Mouse (Mus musculus) cerebellum, adult 2 months (tissue): Measurements from ENCODE around the gene Pgap1. TPM values are rescaled to one million over a fixed set of nuclear protein-coding genes. Genes with fewer than 3 reads are reported as not detected.

Experiments used
- DNase-seq, 2 experiments: peaks; one replicate each; pipeline ENCODE4 v3.0.0; 2021
- H3K27ac ChIP-seq: fragments of 200-500 bp; 2 replicates; pipeline ENCODE4 v1.5.1; 2012; ENCODE audit warnings: low read length, control low read depth, inconsistent platforms; ENCODE audit not compliant: insufficient read depth
- H3K27me3 ChIP-seq: fragments of 200-500 bp; 2 replicates; pipeline ENCODE4 v1.6.1; 2012; ENCODE audit warnings: inconsistent platforms, mild to moderate bottlenecking, low read length, moderate library complexity; ENCODE audit not compliant: control insufficient read depth, insufficient read depth
- H3K4me1 ChIP-seq: fragments of 200-500 bp; 2 replicates; pipeline ENCODE4 v1.6.1; 2011; ENCODE audit warnings: low read length; ENCODE audit not compliant: control insufficient read depth, insufficient read depth
- H3K4me3 ChIP-seq: fragments of 200-500 bp; replicated peaks from 2 replicates; pipeline ENCODE3; 2011; ENCODE audit warnings: mild to moderate bottlenecking, low read depth, low read length, control low read depth; ENCODE audit not compliant: insufficient read depth
- CTCF ChIP-seq: fragments of 200-500 bp; IDR thresholded peaks from 2 replicates; pipeline ENCODE4 v1.5.1; 2011; ENCODE audit warnings: low read depth, mild to moderate bottlenecking, control low read depth, low read length, moderate library complexity, borderline replicate concordance; ENCODE audit not compliant: insufficient read depth
- POLR2A ChIP-seq: fragments of 200-500 bp; IDR thresholded peaks from 2 replicates; pipeline ENCODE4 v1.6.1; 2011; ENCODE audit warnings: low read length, control low read depth, borderline replicate concordance; ENCODE audit not compliant: insufficient read depth
- WGBS: fragments of 180-500 bp; shearing (Covaris S2); methylation state at CpG from one replicate; pipeline ENCODE4 v1.1.7; 2018; 5-methylcytosine and 5-hydroxymethylcytosine counted together
- polyA plus RNA-seq: library from polyadenylated mRNA; depleted of rRNA; stranded (reverse); fragments of >200 nt; gene quantifications from 2 replicates; pipeline ENCODE4 v1.2.3, GENCODE M21; 2012

Gene Pgap1
- polyA plus RNA-seq, 1 experiment = 6.7 TPM

DNA sequence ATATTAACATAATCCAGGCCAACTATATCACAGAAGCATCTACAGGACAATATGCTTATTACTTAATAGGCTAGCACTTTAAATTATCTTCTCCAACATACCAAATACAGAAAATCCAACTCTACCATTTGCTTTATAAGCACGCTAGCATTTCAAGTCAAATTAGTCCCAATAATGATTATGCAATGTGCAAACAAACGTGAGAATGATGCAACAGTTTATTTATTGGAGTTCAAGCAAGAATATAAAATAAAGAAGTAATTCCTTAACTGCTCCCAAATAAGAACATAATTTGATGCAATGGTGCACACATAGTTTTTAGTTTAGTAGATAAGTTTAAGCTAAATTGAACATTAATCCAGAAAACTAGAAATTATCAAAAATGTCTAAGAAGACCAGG lies 4.9 kb downstream of the Pgap1 start:
- Histone ChIP-seq H3K4me1 (no peaks in the 10 kb centered on the region), H3K4me3 (no peak overlapping the region), H3K27ac (no peak overlapping the region), H3K27me3 (no peaks in the 10 kb centered on the region; the same call in 1 of the 2 replicates)
- 95% methylated on average over 2 of the region's 2 CpGs for WGBS
- TF ChIP-seq POLR2A (no peak), CTCF (no peak)
- no peak for DNase-seq

DNA sequence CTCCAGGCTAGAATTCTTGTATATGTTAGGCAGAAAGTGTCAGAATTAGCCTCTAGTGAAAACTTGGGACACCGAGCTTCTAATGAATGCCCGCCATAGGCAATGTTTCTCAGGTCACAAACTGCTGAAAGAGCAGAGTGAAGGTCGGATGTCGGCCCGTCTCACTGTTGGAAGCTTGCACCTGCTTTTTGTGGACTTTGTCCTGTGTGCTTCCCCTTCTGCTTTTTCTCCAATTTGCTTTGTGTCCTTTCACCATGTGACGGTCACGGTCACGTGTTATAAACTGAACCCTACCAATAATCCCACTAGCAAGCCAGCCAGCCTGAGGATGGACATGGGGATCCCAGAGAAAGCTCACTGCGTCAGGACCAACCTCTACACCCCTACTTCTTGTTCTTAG lies 12.3 kb downstream of the Pgap1 start:
- no peaks in the 10 kb centered on the region for H3K4me1 ChIP-seq
- WGBS = 93% methylated on average over 9 of the region's 9 CpGs

DNA sequence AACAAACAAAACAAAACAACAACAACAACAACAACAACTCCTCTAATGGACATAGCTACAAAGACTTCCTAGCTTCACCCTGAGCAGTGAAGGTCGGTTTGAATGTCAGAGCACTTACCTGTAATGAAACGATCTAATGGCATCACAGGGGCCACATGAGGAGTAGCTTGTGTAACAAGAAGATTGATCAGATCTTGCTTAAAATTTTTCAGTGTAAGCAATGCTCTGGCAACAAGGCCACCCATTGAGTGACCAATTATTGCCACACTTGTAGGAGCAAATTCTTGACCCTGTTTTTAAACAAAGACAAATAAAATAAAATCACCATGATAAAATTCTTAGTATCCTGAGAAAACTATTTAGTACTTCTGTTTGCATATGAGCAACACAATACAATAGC lies 14.6 kb downstream of the Pgap1 start:
- 94% methylated on average over 2 of the region's 2 CpGs for WGBS
- no peaks in the 10 kb centered on the region for H3K4me1 ChIP-seq
- DNase-seq = no peak
- H3K4me3 ChIP-seq = no peak overlapping the region
- TF ChIP-seq CTCF = no peak
- no peak for TF ChIP-seq POLR2A
- no peaks in the 10 kb centered on the region for H3K27me3 ChIP-seq
- no peak overlapping the region for H3K27ac ChIP-seq

More for the DNA sequence above, 12.3 kb downstream of the Pgap1 start:
- no peak overlapping the region for H3K4me3 ChIP-seq
- no peak for TF ChIP-seq POLR2A
- no peak for TF ChIP-seq CTCF
- H3K27me3 ChIP-seq = no peaks in the 10 kb centered on the region; the same call in 1 of the 2 replicates
- no peak overlapping the region for H3K27ac ChIP-seq
- DNase-seq = no peak

DNA sequence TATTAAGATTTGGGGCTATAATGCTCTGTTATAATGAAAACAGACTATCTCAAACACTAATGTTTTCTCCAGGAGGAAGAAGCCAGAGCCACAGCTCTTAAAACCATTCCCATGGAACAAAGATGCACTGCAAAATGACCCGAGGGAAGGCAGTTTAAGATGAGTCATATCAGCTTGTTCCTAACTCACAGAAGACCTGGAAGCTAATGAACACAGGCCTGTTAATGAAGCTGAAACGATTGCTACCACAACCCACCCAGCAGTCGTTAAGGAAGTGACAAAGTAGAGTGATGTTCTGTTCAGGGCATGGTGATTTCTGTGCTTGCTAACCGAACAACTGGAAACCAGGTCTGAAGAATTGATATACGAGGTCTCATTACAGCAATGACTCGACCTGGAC lies 26.3 kb downstream of the Pgap1 start:
- no peaks in the 10 kb centered on the region for H3K27me3 ChIP-seq
- WGBS = 86% methylated on average over 6 of the region's 6 CpGs
- TF ChIP-seq POLR2A (no peak), CTCF (no peak)
- no peak for DNase-seq
- H3K27ac ChIP-seq = no peak overlapping the region
- H3K4me3 ChIP-seq = no peak overlapping the region
- no peaks in the 10 kb centered on the region for H3K4me1 ChIP-seq

DNA sequence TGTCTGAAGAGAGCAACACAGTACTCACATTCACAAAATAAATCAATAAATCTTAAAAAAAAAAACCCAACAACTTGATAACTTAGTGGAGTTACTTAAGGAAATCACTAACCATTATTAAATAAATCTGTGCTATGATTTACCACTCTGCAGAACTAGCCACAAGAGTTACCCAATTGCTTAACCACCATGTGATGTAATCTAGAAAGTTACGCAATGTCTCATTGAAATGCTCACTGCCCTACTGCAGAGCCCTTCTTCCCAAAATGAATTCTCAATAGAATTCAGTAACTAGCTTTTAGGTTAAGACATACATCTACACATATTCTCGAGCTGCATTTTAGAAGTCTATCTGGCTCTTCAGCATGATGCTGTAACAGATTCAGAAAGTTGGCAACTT lies 33.8 kb downstream of the Pgap1 start:
- no peaks in the 10 kb centered on the region for H3K4me1 ChIP-seq
- 90% methylated on average over 2 of the region's 2 CpGs for WGBS
- no peak for DNase-seq
- H3K4me3 ChIP-seq = no peak overlapping the region
- no peak overlapping the region for H3K27ac ChIP-seq
- no peaks in the 10 kb centered on the region for H3K27me3 ChIP-seq
- TF ChIP-seq CTCF (no peak), POLR2A (no peak)

DNA sequence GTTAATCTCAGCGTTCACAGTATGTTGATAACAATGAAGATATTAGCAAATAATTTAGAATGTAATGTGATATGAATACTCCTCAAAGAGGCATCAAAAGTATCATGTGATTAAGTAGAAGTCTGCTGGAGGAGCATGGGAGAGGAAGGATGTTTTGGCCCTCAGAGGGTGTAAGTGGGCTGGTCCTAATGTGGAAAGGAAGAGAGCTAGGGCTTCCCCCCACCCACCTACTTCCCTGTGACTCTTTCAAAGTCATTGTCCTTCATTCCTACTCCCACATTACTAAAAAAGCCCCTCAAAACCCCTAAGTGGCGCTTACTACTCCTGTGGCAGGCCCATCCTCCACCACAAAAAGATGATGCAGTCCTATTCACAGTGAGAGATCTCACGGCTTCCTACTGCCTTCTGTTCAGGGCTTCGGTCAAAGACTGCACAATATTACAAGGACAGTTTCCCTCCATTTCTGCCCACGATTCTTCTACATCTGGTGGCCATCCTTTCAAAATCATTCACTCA lies 37.4 kb downstream of the Pgap1 start:
- Histone ChIP-seq H3K4me3 (no peak overlapping the region), H3K27ac (no peak overlapping the region), H3K27me3 (no peaks in the 10 kb centered on the region), H3K4me1 (no peaks in the 10 kb centered on the region)
- WGBS = 94% methylated on average over 5 of the region's 5 CpGs
- DNase-seq = no peak
- no peak for TF ChIP-seq POLR2A
- TF ChIP-seq CTCF = no peak

DNA sequence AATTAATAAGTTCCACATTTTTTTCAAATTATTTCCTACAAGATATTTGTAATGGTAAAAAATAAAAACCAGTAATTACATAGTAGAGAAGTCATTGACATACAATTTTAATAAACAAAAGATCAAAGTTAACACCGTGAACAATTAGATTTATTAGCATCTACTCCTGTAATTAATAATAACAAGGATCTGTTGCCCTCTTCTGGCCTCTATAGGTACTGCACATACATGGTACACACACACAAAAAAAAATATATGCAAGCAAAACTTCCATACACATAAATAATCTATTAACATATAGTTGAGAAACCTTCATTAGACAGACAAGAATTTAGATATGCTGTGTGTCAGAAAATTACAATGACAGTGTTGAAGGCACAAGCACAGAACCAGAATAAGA lies 43.6 kb downstream of the Pgap1 start:
- DNase-seq = no peak
- WGBS = 94% methylated on average over 1 of the region's 1 CpGs

DNA sequence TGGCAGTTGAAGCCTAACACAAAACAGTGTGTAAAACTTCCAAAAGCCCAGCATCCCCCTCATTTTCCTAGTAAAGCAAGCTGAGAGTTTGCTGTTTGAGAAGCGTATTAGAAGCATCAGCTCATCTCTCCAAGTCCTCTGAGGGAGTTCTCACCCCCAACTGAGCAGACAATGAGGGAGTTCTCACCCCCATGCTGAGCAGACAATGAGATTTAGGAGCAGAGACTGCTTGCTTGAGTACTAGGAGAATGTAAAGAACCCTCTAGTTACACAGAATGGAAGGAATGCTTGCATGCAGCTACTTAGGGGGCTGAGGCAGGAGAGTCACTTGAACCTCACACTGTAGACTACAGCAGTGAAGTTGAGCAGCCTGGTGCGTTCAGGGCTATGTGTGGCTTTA lies 59.0 kb downstream of the Pgap1 start:
- Histone ChIP-seq H3K27me3 (no peaks in the 10 kb centered on the region), H3K27ac (no peak overlapping the region), H3K4me1 (no peaks in the 10 kb centered on the region), H3K4me3 (no peak overlapping the region)
- DNase-seq = no peak
- TF ChIP-seq CTCF (no peak), POLR2A (no peak)
- 81% methylated on average over 2 of the region's 2 CpGs for WGBS

More for the DNA sequence above, 43.6 kb downstream of the Pgap1 start:
- H3K4me3 ChIP-seq = no peak overlapping the region
- H3K27me3 ChIP-seq = no peaks in the 10 kb centered on the region
- no peak overlapping the region for H3K27ac ChIP-seq
- no peaks in the 10 kb centered on the region for H3K4me1 ChIP-seq
- TF ChIP-seq POLR2A (no peak), CTCF (no peak)
